Mouse (Mus musculus): ENCODE measurements around the gene Cldn14.
"Not testable (repeated sequence)": the region's sequence is repeated elsewhere in the genome, so short reads cannot be mapped to it uniquely, and the experiment has no call there.

The Cldn14 gene

GRCm38 (mm10) chr16:94008737-94009136 lies at the start of gene Cldn14:
Gene Cldn14, minus strand, starts transcription at chr16:94008837.
- no peak for DNase-seq

GRCm38 (mm10) chr16:94055576-94055975 lies 46.9 kb upstream of the Cldn14 start:
- DNase-seq = no peak

- DNase-seq = no peak
Observed at GRCm38 (mm10) chr16:94055176-94055575, 46.5 kb upstream of the Cldn14 start.

GRCm38 (mm10) chr16:94050368-94050767 lies 41.7 kb upstream of the Cldn14 start:
- DNase-seq = no peak

- no peak for DNase-seq
Observed at GRCm38 (mm10) chr16:94044996-94045395, 36.4 kb upstream of the Cldn14 start.

GRCm38 (mm10) chr16:94043797-94044196 lies 35.2 kb upstream of the Cldn14 start:
- DNase-seq = no peak

GRCm38 (mm10) chr16:94041065-94041712 lies 32.6 kb upstream of the Cldn14 start:
- no peak for DNase-seq

GRCm38 (mm10) chr16:94040485-94040884 lies 31.8 kb upstream of the Cldn14 start:
- no peak for DNase-seq

GRCm38 (mm10) chr16:94038986-94039341 lies 30.3 kb upstream of the Cldn14 start:
- DNase-seq = no peak

GRCm38 (mm10) chr16:94038272-94038985 lies 29.8 kb upstream of the Cldn14 start:
- DNase-seq = peak; percentile 82

- DNase-seq = no peak
Observed at GRCm38 (mm10) chr16:94037280-94037679, 28.6 kb upstream of the Cldn14 start.

GRCm38 (mm10) chr16:94034152-94034551 lies 25.5 kb upstream of the Cldn14 start:
- no peak for DNase-seq

- no peak for DNase-seq
Observed at GRCm38 (mm10) chr16:94032270-94032669, 23.6 kb upstream of the Cldn14 start.

- DNase-seq = no peak
Observed at GRCm38 (mm10) chr16:94023352-94024280, 15.0 kb upstream of the Cldn14 start.

GRCm38 (mm10) chr16:94019725-94020124 lies 11.1 kb upstream of the Cldn14 start:
- peak; percentile 55 for DNase-seq

GRCm38 (mm10) chr16:94017953-94018352 lies 9.3 kb upstream of the Cldn14 start:
- no peak for DNase-seq

- DNase-seq = no peak
Observed at GRCm38 (mm10) chr16:94014489-94015096, 6.0 kb upstream of the Cldn14 start.

GRCm38 (mm10) chr16:94013328-94014086 lies 4.9 kb upstream of the Cldn14 start:
- not testable (repeated sequence) for DNase-seq

GRCm38 (mm10) chr16:94011224-94011623 lies 2.6 kb upstream of the Cldn14 start:
- no peak for DNase-seq

- DNase-seq = no peak
Observed at GRCm38 (mm10) chr16:94010633-94011032, 2.0 kb upstream of the Cldn14 start.

GRCm38 (mm10) chr16:94010156-94010555 lies 1.5 kb upstream of the Cldn14 start:
- no peak for DNase-seq

- DNase-seq = no peak
Observed at GRCm38 (mm10) chr16:94009356-94009755, 719 bp upstream of the Cldn14 start.

All from thymus, postnatal 4 days (tissue).